Mouse (Mus musculus) stomach, postnatal 0 days (tissue): Measurements from ENCODE around the gene 4930524J08Rik. TPM values are rescaled to one million over a fixed set of nuclear protein-coding genes. Genes with fewer than 3 reads are reported as not detected.
A peak's percentile ranks its signal among the peaks of the same experiment; 100 is the strongest.

ENCODE experiments used
- ATAC-seq: fragments of 200-750 bp; cut with Nextera tagmentation; 2 replicates; pipeline ENCODE4 v1.8.0; 2017; ENCODE audit not compliant: low FRiP score, low TSS enrichment
- DNase-seq: peaks from one replicate; pipeline ENCODE4 v3.0.0-alpha.2; 2016; ENCODE audit warnings: low spot score
- H3K27ac ChIP-seq: fragments of 300-500 bp; sonication (generic); replicated peaks from 2 replicates; pipeline ENCODE4 v1.5.1; 2014; ENCODE audit warnings: mild to moderate bottlenecking, control low read depth
- H3K27me3 ChIP-seq: fragments of 300-500 bp; sonication (generic); 2 replicates; pipeline ENCODE4 v1.6.1; 2014; ENCODE audit warnings: low read length; ENCODE audit not compliant: control insufficient read depth, insufficient read depth
- H3K36me3 ChIP-seq: fragments of 300-500 bp; sonication (generic); 2 replicates; pipeline ENCODE4 v1.6.1; 2014; ENCODE audit warnings: low read length, mixed read lengths; ENCODE audit not compliant: control insufficient read depth, insufficient read depth
- H3K4me1 ChIP-seq: fragments of 300-500 bp; sonication (generic); replicated peaks from 2 replicates; pipeline ENCODE4 v1.6.1; 2014; ENCODE audit warnings: antibody characterized with exemption; ENCODE audit not compliant: control insufficient read depth, insufficient read depth
- H3K4me2 ChIP-seq: fragments of 300-500 bp; sonication (generic); replicated peaks from 2 replicates; pipeline ENCODE4 v1.6.1; 2014; ENCODE audit warnings: low read depth, mild to moderate bottlenecking, control low read depth, moderate library complexity
- H3K4me3 ChIP-seq: fragments of 300-500 bp; sonication (generic); 2 replicates; pipeline ENCODE4 v1.5.1; 2014; ENCODE audit warnings: low read depth, low read length, control low read depth
- H3K9ac ChIP-seq: fragments of 300-500 bp; sonication (generic); 2 replicates; pipeline ENCODE4 v1.6.1; 2014; ENCODE audit warnings: mild to moderate bottlenecking, low read length, control low read depth, mixed read lengths
- H3K9me3 ChIP-seq: fragments of 300-500 bp; sonication (generic); 2 replicates; pipeline ENCODE4 v1.6.1; 2016; ENCODE audit warnings: low read length; ENCODE audit not compliant: control insufficient read depth
- CTCF ChIP-seq: IDR thresholded peaks from 2 replicates; pipeline ENCODE4 v1.5.1; 2016; ENCODE audit warnings: antibody characterized with exemption, low read depth, mild to moderate bottlenecking, moderate library complexity
- EP300 ChIP-seq: optimal IDR thresholded peaks from 2 replicates; pipeline ENCODE3; 2016; ENCODE audit warnings: antibody characterized with exemption
- WGBS: fragments of 180-500 bp; shearing (Covaris S2); extraction: QIAGEN DNeasy Blood & Tissue Kit; methylation state at CpG from one replicate; pipeline ENCODE4 v1.1.7; 2014; 5-methylcytosine and 5-hydroxymethylcytosine counted together
- polyA plus RNA-seq: library from polyadenylated mRNA; unstranded; fragments of >200 nt; fragmentation: Nextera tagmentation; extraction: Ambion mirVana; gene quantifications from 2 replicates; pipeline ENCODE4 v1.2.1, GENCODE M21; 2015

The 4930524J08Rik gene
- polyA plus RNA-seq, 1 experiment from 2014 or later: 2.6 TPM

GRCm38 (mm10) chr5:100024868-100025267, 46.0 kb downstream of the 4930524J08Rik start:
- DNase-seq: no peak
- peak; percentile 78; the same call in 1 of the 2 replicates for ATAC-seq
- no peak overlapping the region for H3K4me3 ChIP-seq
- no peak overlapping the region for H3K4me2 ChIP-seq
- no peak overlapping the region for H3K27ac ChIP-seq
- WGBS: 36% methylated on average over 1 of the region's 1 CpGs
- no peak for TF ChIP-seq CTCF
- TF ChIP-seq EP300: no peak
- no peaks in the 10 kb centered on the region for H3K27me3 ChIP-seq
- H3K9ac ChIP-seq: no peak overlapping the region
- no peaks in the 10 kb centered on the region for H3K4me1 ChIP-seq
- H3K36me3 ChIP-seq: no peaks in the 10 kb centered on the region
- H3K9me3 ChIP-seq: no peaks in the 10 kb centered on the region

Other genes starting within 250 kb of the 4930524J08Rik start
- gene Rasgef1b, start 250.0 kb upstream of the 4930524J08Rik start, polyA plus RNA-seq: 37.4 and 40.7 TPM in 2 replicates
- 0.15 and 0.21 TPM in 2 replicates for gene Vamp9, start 72.8 kb upstream of the 4930524J08Rik start, polyA plus RNA-seq
- gene Hnrnpd, start 123 bp upstream of the 4930524J08Rik start, polyA plus RNA-seq: 53.5 and 61.4 TPM in 2 replicates
- gene Hnrnpdl, start 60.6 kb downstream of the 4930524J08Rik start, polyA plus RNA-seq: 58.8 and 58.9 TPM in 2 replicates
- 23.4 and 23.5 TPM in 2 replicates for gene Enoph1, start 60.9 kb downstream of the 4930524J08Rik start, polyA plus RNA-seq
- gene Tmem150c, start 180.7 kb downstream of the 4930524J08Rik start, polyA plus RNA-seq: 2.4 and 2.5 TPM in 2 replicates